Mouse (Mus musculus): ENCODE measurements around the gene Sod1. TPM values are rescaled to one million over a fixed set of nuclear protein-coding genes. Genes with fewer than 3 reads are reported as not detected.

Gene Sod1
- polyA plus RNA-seq, 1 experiment from 2014 or later: 1,130 TPM

Other genes starting within 250 kb of the Sod1 start
- gene Tiam1, start 77.0 kb upstream of the Sod1 start, polyA plus RNA-seq (2014; fragmentation: Nextera tagmentation; extraction: Ambion mirVana): 31.0 and 34.6 TPM in 2 replicates
- gene Scaf4, start 63.7 kb downstream of the Sod1 start, polyA plus RNA-seq (2014; fragmentation: Nextera tagmentation; extraction: Ambion mirVana): 23.6 and 25.4 TPM in 2 replicates
- gene Hunk, start 165.3 kb downstream of the Sod1 start, polyA plus RNA-seq (2014; fragmentation: Nextera tagmentation; extraction: Ambion mirVana): 9.7 and 12.4 TPM in 2 replicates